Mouse (Mus musculus): ENCODE measurements around the gene Smtnl1. TPM values are rescaled to one million over a fixed set of nuclear protein-coding genes. Genes with fewer than 3 reads are reported as not detected.

Smtnl1 gene
- polyA plus RNA-seq, 1 experiment from 2014 or later, result 0.25 TPM

GRCm38 (mm10) chr2:84851130-84852040 lies 28.9 kb upstream of the Smtnl1 start:
- ATAC-seq (replicated peaks; ENCODE audit: insufficient number of reproducible peaks, insufficient read depth, low FRiP score, low read depth), result peak; percentile 76; the same call in 1 of the 2 replicates
- no peak overlapping the region for H3K27ac ChIP-seq

GRCm38 (mm10) chr2:84850407-84851129 lies 28.1 kb upstream of the Smtnl1 start:
- peak overlapping the region; percentile 51 for H3K4me2 ChIP-seq
- H3K4me1 ChIP-seq (replicated peaks), result peaks cover 23% of the 10 kb centered on the region
- H3K4me3 ChIP-seq, result peak overlapping the region; percentile 14; the same call in 1 of the 2 replicates
- no peak overlapping the region for H3K9ac ChIP-seq
- no peak for ATAC-seq (replicated peaks; ENCODE audit: insufficient number of reproducible peaks, insufficient read depth, low FRiP score, low read depth)
- 0 out of 2 replicates have a peak, but pooled peaks cover 2% of the 10 kb centered on the region for H3K36me3 ChIP-seq
- H3K9me3 ChIP-seq (replicated peaks), result no peaks in the 10 kb centered on the region
- H3K27me3 ChIP-seq, result no peaks in the 10 kb centered on the region
- H3K27ac ChIP-seq, result no peak overlapping the region
- 58% methylated on average over 7 of the region's 7 CpGs for WGBS

More at GRCm38 (mm10) chr2:84851130-84852040, 28.9 kb upstream of the Smtnl1 start:
- Histone ChIP-seq H3K4me3 (peak overlapping the region; percentile 14; the same call in 1 of the 2 replicates), H3K27me3 (no peaks in the 10 kb centered on the region), H3K36me3 (0 out of 2 replicates have a peak, but pooled peaks cover 4% of the 10 kb centered on the region), H3K4me1 (replicated peaks) (peaks cover 19% of the 10 kb centered on the region), H3K9ac (no peak overlapping the region), H3K9me3 (replicated peaks) (no peaks in the 10 kb centered on the region), H3K4me2 (peak overlapping the region; percentile 51)
- WGBS, result 37% methylated on average over 23 of the region's 23 CpGs

DNA sequence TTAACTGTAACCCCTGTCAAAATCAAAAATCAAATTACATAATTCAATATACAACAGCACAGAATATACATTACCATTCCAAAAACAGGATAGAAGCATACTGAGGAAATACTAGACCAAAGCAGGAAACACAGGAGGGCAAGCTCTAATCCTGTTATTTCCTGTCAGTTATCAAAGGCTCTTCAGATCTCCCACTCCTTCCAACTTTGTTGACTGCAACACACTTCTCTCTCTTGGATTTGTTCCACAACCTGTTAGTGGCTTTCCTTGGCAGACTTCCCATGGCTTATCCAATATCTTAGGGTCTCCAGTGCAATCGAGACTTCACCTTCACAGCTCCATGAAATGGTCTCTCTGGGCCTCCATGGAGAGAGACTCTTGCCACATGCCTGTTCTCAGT lies 22.8 kb upstream of the Smtnl1 start:
- H3K4me3 ChIP-seq, result no peak overlapping the region
- H3K27me3 ChIP-seq, result no peaks in the 10 kb centered on the region
- H3K36me3 ChIP-seq, result no peaks in the 10 kb centered on the region
- no peak for ATAC-seq (replicated peaks; ENCODE audit: insufficient number of reproducible peaks, insufficient read depth, low FRiP score, low read depth)
- no peak overlapping the region for H3K9ac ChIP-seq
- H3K9me3 ChIP-seq (replicated peaks), result no peaks in the 10 kb centered on the region
- no peak overlapping the region for H3K27ac ChIP-seq
- peaks cover 40% of the 10 kb centered on the region for H3K4me1 ChIP-seq (replicated peaks)
- no peak overlapping the region for H3K4me2 ChIP-seq
- 14% methylated on average over 1 of the region's 1 CpGs for WGBS

DNA sequence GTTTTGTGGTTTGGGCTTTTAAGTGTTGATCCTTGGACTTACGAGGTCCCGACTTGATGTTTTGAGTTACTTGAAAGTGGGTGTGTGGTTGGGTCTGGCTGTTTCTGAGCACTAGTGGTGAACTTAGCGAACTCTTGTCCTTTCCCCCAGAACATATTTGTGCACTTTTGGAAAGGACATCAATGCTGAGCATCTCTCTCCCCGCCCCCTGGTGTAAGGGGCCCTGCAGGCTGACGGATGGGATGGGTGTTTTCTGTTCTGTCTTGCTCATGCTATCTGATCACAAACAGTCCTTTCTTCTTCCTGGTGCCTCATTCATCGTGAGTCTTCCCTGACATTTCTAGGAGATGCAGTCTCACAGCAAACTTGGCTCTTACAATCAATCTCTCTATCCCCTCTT lies 21.2 kb upstream of the Smtnl1 start:
- H3K27ac ChIP-seq, result no peak overlapping the region
- H3K27me3 ChIP-seq, result no peaks in the 10 kb centered on the region
- no peak overlapping the region for H3K4me3 ChIP-seq
- no peak overlapping the region for H3K4me2 ChIP-seq
- no peaks in the 10 kb centered on the region for H3K36me3 ChIP-seq
- 70% methylated on average over 6 of the region's 6 CpGs for WGBS
- H3K9ac ChIP-seq, result no peak overlapping the region
- ATAC-seq (replicated peaks; ENCODE audit: insufficient number of reproducible peaks, insufficient read depth, low FRiP score, low read depth), result no peak
- peaks cover 43% of the 10 kb centered on the region for H3K4me1 ChIP-seq (replicated peaks)
- no peaks in the 10 kb centered on the region for H3K9me3 ChIP-seq (replicated peaks)

- no peaks in the 10 kb centered on the region for H3K36me3 ChIP-seq
- H3K9me3 ChIP-seq (replicated peaks), result no peaks in the 10 kb centered on the region
- peaks cover 45% of the 10 kb centered on the region for H3K4me1 ChIP-seq (replicated peaks)
- no peak overlapping the region for H3K27ac ChIP-seq
- H3K4me3 ChIP-seq, result peak overlapping the region; percentile 61; the same call in 1 of the 2 replicates
- H3K9ac ChIP-seq, result no peak overlapping the region
- H3K4me2 ChIP-seq, result peak overlapping the region; percentile 86
- no peak for ATAC-seq (replicated peaks; ENCODE audit: insufficient number of reproducible peaks, insufficient read depth, low FRiP score, low read depth)
- H3K27me3 ChIP-seq, result no peaks in the 10 kb centered on the region
These were observed 19.5 kb upstream of the Smtnl1 start for GRCm38 (mm10) chr2:84841905-84842304.

- Histone ChIP-seq H3K9ac (peak overlapping the region; percentile 63), H3K4me1 (replicated peaks) (peaks cover 45% of the 10 kb centered on the region), H3K36me3 (no peaks in the 10 kb centered on the region), H3K4me3 (peak overlapping the region; percentile 61), H3K27ac (peak overlapping the region; percentile 82), H3K4me2 (peak overlapping the region; percentile 86), H3K27me3 (no peaks in the 10 kb centered on the region), H3K9me3 (replicated peaks) (no peaks in the 10 kb centered on the region)
- no peak for ATAC-seq (replicated peaks; ENCODE audit: insufficient number of reproducible peaks, insufficient read depth, low FRiP score, low read depth)
- WGBS, result 6% methylated on average over 17 of the region's 17 CpGs
These were observed 18.5 kb upstream of the Smtnl1 start for GRCm38 (mm10) chr2:84840748-84841563.

GRCm38 (mm10) chr2:84840016-84840747 lies 17.7 kb upstream of the Smtnl1 start:
- under 1% methylated on average over 54 of the region's 54 CpGs for WGBS
- Histone ChIP-seq H3K4me1 (replicated peaks) (peaks cover 38% of the 10 kb centered on the region), H3K27me3 (peaks cover 5% of the 10 kb centered on the region; the same call in 1 of the 2 replicates)

DNA sequence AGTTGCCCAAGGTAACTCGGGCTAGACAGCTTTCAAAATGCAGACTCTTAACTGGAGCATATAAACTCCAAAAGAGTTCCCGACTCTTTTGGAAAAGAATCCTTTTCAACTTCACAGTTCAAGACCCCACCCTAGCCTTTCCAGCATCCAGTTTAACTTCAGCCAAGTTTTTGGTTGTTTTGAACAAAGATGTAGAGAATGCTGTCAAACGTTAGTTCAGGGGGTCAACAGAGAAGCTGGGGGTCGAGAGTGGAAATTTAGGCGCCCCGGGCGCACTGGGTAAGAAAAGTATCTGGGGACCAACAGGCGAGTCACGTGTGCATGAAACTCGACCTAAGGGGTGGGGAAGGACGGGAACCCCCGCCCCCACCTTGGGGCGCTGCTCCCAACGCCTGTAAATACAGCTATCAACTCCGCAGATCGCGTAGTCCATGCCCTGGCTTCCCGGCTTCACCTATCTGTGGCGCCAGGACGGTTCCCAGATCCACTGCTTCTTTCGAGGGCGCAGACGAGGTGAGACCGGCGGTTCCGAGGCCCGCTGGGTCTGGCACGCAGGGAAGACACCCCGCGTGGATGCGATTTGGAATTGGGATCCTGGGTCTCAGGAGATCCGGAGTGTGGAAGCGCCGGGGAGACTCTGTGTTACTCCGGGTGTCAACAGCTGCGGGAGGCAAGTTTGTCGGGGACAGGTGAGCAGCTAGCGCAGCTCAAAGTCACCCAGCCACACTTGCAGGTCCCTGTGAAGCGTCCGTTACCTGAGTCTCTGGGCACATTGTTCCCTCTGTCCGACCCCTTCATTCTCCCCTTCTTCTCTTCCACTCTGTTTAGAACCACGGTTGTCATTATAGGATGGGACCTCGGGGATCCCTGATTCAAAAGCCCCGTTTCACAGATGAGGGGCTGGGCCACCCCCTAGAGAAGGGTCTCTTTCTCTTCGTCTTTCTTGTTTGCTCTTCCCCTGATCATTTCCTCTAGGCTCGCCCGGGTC lies 16.8 kb upstream of the Smtnl1 start:
- under 1% methylated on average over 47 of the region's 47 CpGs for WGBS
- peak overlapping the region; percentile 63 for H3K9ac ChIP-seq

More at GRCm38 (mm10) chr2:84840016-84840747, 17.7 kb upstream of the Smtnl1 start:
- H3K9ac ChIP-seq, result peak overlapping the region; percentile 63
- no peaks in the 10 kb centered on the region for H3K36me3 ChIP-seq
- peak overlapping the region; percentile 61 for H3K4me3 ChIP-seq
- peak; percentile 89 for ATAC-seq (replicated peaks; ENCODE audit: insufficient number of reproducible peaks, insufficient read depth, low FRiP score, low read depth)
- H3K27ac ChIP-seq, result peak overlapping the region; percentile 82
- H3K9me3 ChIP-seq (replicated peaks), result no peaks in the 10 kb centered on the region
- H3K4me2 ChIP-seq, result peak overlapping the region; percentile 86

GRCm38 (mm10) chr2:84838593-84838949 lies 16.1 kb upstream of the Smtnl1 start, which contains the start of gene Slc43a1:
TSS of gene Slc43a1 (plus strand) at chr2:84838850.
- no peaks in the 10 kb centered on the region for H3K9me3 ChIP-seq (replicated peaks)
- ATAC-seq (replicated peaks; ENCODE audit: insufficient number of reproducible peaks, insufficient read depth, low FRiP score, low read depth), result no peak
- peak within 1 kb of the TSS; percentile 86 for H3K4me2 ChIP-seq
- WGBS, result 35% methylated on average over 10 of the region's 10 CpGs
- peaks cover 5% of the 10 kb centered on the region; the same call in 1 of the 2 replicates for H3K27me3 ChIP-seq
- peak within 1 kb of the TSS; percentile 63 for H3K9ac ChIP-seq
- H3K27ac ChIP-seq, result peak within 1 kb of the TSS; percentile 82
- no peaks in the 10 kb centered on the region for H3K36me3 ChIP-seq
- peak within 1 kb of the TSS; percentile 61 for H3K4me3 ChIP-seq
- H3K4me1 ChIP-seq (replicated peaks), result peaks cover 29% of the 10 kb centered on the region

More for the DNA sequence above, 16.8 kb upstream of the Smtnl1 start:
- peaks cover 29% of the 10 kb centered on the region for H3K4me1 ChIP-seq (replicated peaks)
- peak overlapping the region; percentile 61 for H3K4me3 ChIP-seq
- no peaks in the 10 kb centered on the region for H3K36me3 ChIP-seq
- H3K27me3 ChIP-seq, result peaks cover 5% of the 10 kb centered on the region; the same call in 1 of the 2 replicates
- H3K27ac ChIP-seq, result peak overlapping the region; percentile 82
- no peak for ATAC-seq (replicated peaks; ENCODE audit: insufficient number of reproducible peaks, insufficient read depth, low FRiP score, low read depth)
- peak overlapping the region; percentile 86 for H3K4me2 ChIP-seq
- no peaks in the 10 kb centered on the region for H3K9me3 ChIP-seq (replicated peaks)

All from heart, embryonic 15.5 days (tissue).